Mouse (Mus musculus) ES-E14 (cell line): ENCODE data around the gene Ptpre.

ENCODE experiments used
- HCFC1 ChIP-seq: IDR thresholded peaks from 2 replicates; pipeline ENCODE4 v1.6.1; 2012; ENCODE audit warnings: low read length, inconsistent platforms, borderline replicate concordance; ENCODE audit not compliant: insufficient read depth
- ZC3H11A ChIP-seq: IDR thresholded peaks from 2 replicates; pipeline ENCODE4 v1.6.1; 2012; ENCODE audit warnings: low read depth, mild to moderate bottlenecking, inconsistent platforms, low read length, borderline replicate concordance

GRCm38 (mm10) chr7:135537948-135538741, 864 bp downstream of the Ptpre start:
- TF ChIP-seq HCFC1: no peak
- TF ChIP-seq ZC3H11A: no peak
